Mouse (Mus musculus) erythroid progenitor cell, adult 5-6 weeks (primary cell): ENCODE results near the gene 1700017N19Rik. TPM values are rescaled to one million over a fixed set of nuclear protein-coding genes. Genes with fewer than 3 reads are reported as not detected.

Experiments
- ATAC-seq: replicated peaks from 2 replicates; pipeline ENCODE4 v1.8.0; 2016; ENCODE audit warnings: moderate number of reproducible peaks, mild to moderate bottlenecking, moderate TSS enrichment, inconsistent platforms; ENCODE audit not compliant: poor library complexity, low FRiP score, severe bottlenecking
- total RNA-seq, 2 experiments: library from RNA; stranded (forward) in 1 of 2; stranded (reverse) in 1 of 2; fragments of 150-400 nt in 1 of 2; fragments of 186-747, 209-891 nt in 1 of 2; gene quantifications; 2 replicates each; pipeline versions ENCODE4 v1.2.3 to v1.2.4; 2015 to 2017; ENCODE audit warnings: low replicate concordance in 2 of 2

The 1700017N19Rik gene
- total RNA-seq, 2 experiments from 2014 or later, result not detected

GRCm38 (mm10) chr10:100645331-100645935, 55.1 kb downstream of the 1700017N19Rik start:
- ATAC-seq, result no peak

DNA sequence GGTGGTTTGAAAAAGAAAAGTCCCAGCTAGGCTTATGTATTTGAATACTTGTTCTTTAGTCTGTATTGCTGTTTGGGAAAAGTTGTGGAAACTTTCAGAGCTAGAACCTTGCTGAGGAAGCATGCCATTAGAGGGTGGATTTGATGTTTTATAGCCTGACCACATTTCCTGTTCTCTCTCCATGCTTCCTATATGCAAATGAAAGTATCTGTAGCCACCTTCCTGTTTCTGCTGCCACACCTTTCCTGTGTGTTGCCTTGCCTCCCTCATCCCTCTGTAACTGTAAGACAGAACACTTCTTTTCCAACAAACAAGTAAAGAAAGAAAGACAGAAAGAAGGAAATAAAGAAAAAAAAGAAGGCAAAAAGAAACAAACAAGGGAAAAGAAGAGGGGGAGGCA, 63.9 kb downstream of the 1700017N19Rik start:
- no peak for ATAC-seq

- ATAC-seq, result no peak
These were observed 71.8 kb downstream of the 1700017N19Rik start for GRCm38 (mm10) chr10:100661970-100662590.

Other genes starting within 250 kb of the 1700017N19Rik start
- gene Gm4302, start 249.6 kb upstream of the 1700017N19Rik start, total RNA-seq (2015; ENCODE audit: low replicate concordance), result not detected in 2 replicates
- not detected in 2 replicates for gene Gm4302, start 249.6 kb upstream of the 1700017N19Rik start, total RNA-seq (2017; ENCODE audit: low replicate concordance)
- gene Gm4303, start 244.5 kb upstream of the 1700017N19Rik start, total RNA-seq (2015; ENCODE audit: low replicate concordance), result not detected in 2 replicates
- not detected in 2 replicates for gene Gm4303, start 244.5 kb upstream of the 1700017N19Rik start, total RNA-seq (2017; ENCODE audit: low replicate concordance)
- gene Gm4305, start 239.4 kb upstream of the 1700017N19Rik start, total RNA-seq (2015; ENCODE audit: low replicate concordance), result not detected in 2 replicates
- gene Gm4305, start 239.4 kb upstream of the 1700017N19Rik start, total RNA-seq (2017; ENCODE audit: low replicate concordance), result not detected in 2 replicates
- gene Gm4307, start 229.1 kb upstream of the 1700017N19Rik start, total RNA-seq (2015; ENCODE audit: low replicate concordance), result not detected in 2 replicates
- gene Gm4307, start 229.1 kb upstream of the 1700017N19Rik start, total RNA-seq (2017; ENCODE audit: low replicate concordance), result not detected in 2 replicates
- gene Gm4312, start 207.9 kb upstream of the 1700017N19Rik start, total RNA-seq (2015; ENCODE audit: low replicate concordance), result not detected in 2 replicates
- not detected in 2 replicates for gene Gm4312, start 207.9 kb upstream of the 1700017N19Rik start, total RNA-seq (2017; ENCODE audit: low replicate concordance)
- gene Tmtc3, start 103.1 kb upstream of the 1700017N19Rik start, total RNA-seq (2015; ENCODE audit: low replicate concordance), result 17.7 and 22.6 TPM in 2 replicates
- gene Tmtc3, start 103.1 kb upstream of the 1700017N19Rik start, total RNA-seq (2017; ENCODE audit: low replicate concordance), result 8.2 and 9.6 TPM in 2 replicates
- 34.8 and 37.8 TPM in 2 replicates for gene Cep290, start 102.9 kb upstream of the 1700017N19Rik start, total RNA-seq (2015; ENCODE audit: low replicate concordance)
- 37.3 and 60.8 TPM in 2 replicates for gene Cep290, start 102.9 kb upstream of the 1700017N19Rik start, total RNA-seq (2017; ENCODE audit: low replicate concordance)
- 18.7 and 35.2 TPM in 2 replicates for gene 4930430F08Rik, start 61 bp upstream of the 1700017N19Rik start, total RNA-seq (2015; ENCODE audit: low replicate concordance)
- gene 4930430F08Rik, start 61 bp upstream of the 1700017N19Rik start, total RNA-seq (2017; ENCODE audit: low replicate concordance), result 50.6 and 71.9 TPM in 2 replicates